Mouse (Mus musculus) liver, embryonic 13.5 days (tissue): Measurements from ENCODE around the gene Fam111a. TPM values are rescaled to one million over a fixed set of nuclear protein-coding genes. Genes with fewer than 3 reads are reported as not detected.
A peak's percentile ranks its signal among the peaks of the same experiment; 100 is the strongest.

ENCODE experiments used
- ATAC-seq: fragments of 200-750 bp; cut with Nextera tagmentation; 2 replicates; pipeline ENCODE4 v1.8.0; 2017; ENCODE audit warnings: low read depth, mild to moderate bottlenecking, moderate number of reproducible peaks, moderate library complexity
- DNase-seq: peaks from one replicate; pipeline ENCODE4 v3.0.0; 2022
- H3K27ac ChIP-seq: fragments of 300-500 bp; sonication (generic); 2 replicates; pipeline ENCODE4 v1.5.1; 2015; ENCODE audit warnings: moderate library complexity, mild to moderate bottlenecking, inconsistent platforms
- H3K27me3 ChIP-seq: fragments of 300-500 bp; sonication (generic); 2 replicates; pipeline ENCODE4 v1.6.1; 2015; ENCODE audit warnings: mild to moderate bottlenecking, inconsistent platforms
- H3K36me3 ChIP-seq: fragments of 300-500 bp; sonication (generic); 2 replicates; pipeline ENCODE4 v1.6.1; 2015; ENCODE audit warnings: mild to moderate bottlenecking, inconsistent platforms
- H3K4me1 ChIP-seq: fragments of 300-500 bp; sonication (generic); replicated peaks from 2 replicates; pipeline ENCODE4 v1.6.1; 2015; ENCODE audit warnings: inconsistent platforms
- H3K4me2 ChIP-seq: fragments of 300-500 bp; sonication (generic); 2 replicates; pipeline ENCODE4 v1.6.1; 2015; ENCODE audit warnings: inconsistent platforms, mild to moderate bottlenecking, moderate library complexity
- H3K4me3 ChIP-seq: fragments of 300-500 bp; sonication (generic); replicated peaks from 2 replicates; pipeline ENCODE4 v1.5.1; 2015; ENCODE audit warnings: mild to moderate bottlenecking, inconsistent platforms
- H3K9ac ChIP-seq: fragments of 300-500 bp; sonication (generic); 2 replicates; pipeline ENCODE4 v1.6.1; 2015; ENCODE audit warnings: mild to moderate bottlenecking, inconsistent platforms
- H3K9me3 ChIP-seq: fragments of 300-500 bp; sonication (generic); replicated peaks from 2 replicates; pipeline ENCODE4 v1.6.1; 2016; ENCODE audit warnings: inconsistent platforms
- WGBS: fragments of 180-500 bp; shearing (Covaris S2); methylation state at CpG from one replicate; pipeline ENCODE4 v1.1.7; 2015; ENCODE audit not compliant: insufficient replicate concordance; 5-methylcytosine and 5-hydroxymethylcytosine counted together
- polyA plus RNA-seq: library from polyadenylated mRNA; unstranded; fragments of >200 nt; fragmentation: Nextera tagmentation; extraction: Ambion mirVana; gene quantifications from 2 replicates; pipeline ENCODE4 v1.2.1, GENCODE M21; 2015

Fam111a gene
- polyA plus RNA-seq, 1 experiment from 2014 or later: 29.6 TPM

GRCm38 (mm10) chr19:12595135-12595529 lies 49.6 kb downstream of the Fam111a start:
- peaks cover 15% of the 10 kb centered on the region for H3K27me3 ChIP-seq
- no peak overlapping the region for H3K27ac ChIP-seq
- H3K4me2 ChIP-seq: peak overlapping the region; percentile 81
- DNase-seq (no peak), ATAC-seq (no peak)
- no peaks in the 10 kb centered on the region for H3K36me3 ChIP-seq
- no peaks in the 10 kb centered on the region for H3K9me3 ChIP-seq
- peaks cover 11% of the 10 kb centered on the region for H3K4me1 ChIP-seq
- 40% methylated on average over 2 of the region's 2 CpGs for WGBS
- no peak overlapping the region for H3K4me3 ChIP-seq
- no peak overlapping the region for H3K9ac ChIP-seq

GRCm38 (mm10) chr19:12595530-12596289 lies 50.2 kb downstream of the Fam111a start:
- Histone ChIP-seq H3K4me3 (peak overlapping the region; percentile 60), H3K36me3 (no peaks in the 10 kb centered on the region), H3K4me1 (peaks cover 11% of the 10 kb centered on the region), H3K4me2 (peak overlapping the region; percentile 81), H3K27ac (peak overlapping the region; percentile 64; the same call in 1 of the 2 replicates), H3K9me3 (no peaks in the 10 kb centered on the region), H3K9ac (peak overlapping the region; percentile 64), H3K27me3 (peaks cover 15% of the 10 kb centered on the region)
- DNase-seq: peak; percentile 23
- peak; percentile 80 for ATAC-seq
- WGBS: under 1% methylated on average over 49 of the region's 49 CpGs

DNA sequence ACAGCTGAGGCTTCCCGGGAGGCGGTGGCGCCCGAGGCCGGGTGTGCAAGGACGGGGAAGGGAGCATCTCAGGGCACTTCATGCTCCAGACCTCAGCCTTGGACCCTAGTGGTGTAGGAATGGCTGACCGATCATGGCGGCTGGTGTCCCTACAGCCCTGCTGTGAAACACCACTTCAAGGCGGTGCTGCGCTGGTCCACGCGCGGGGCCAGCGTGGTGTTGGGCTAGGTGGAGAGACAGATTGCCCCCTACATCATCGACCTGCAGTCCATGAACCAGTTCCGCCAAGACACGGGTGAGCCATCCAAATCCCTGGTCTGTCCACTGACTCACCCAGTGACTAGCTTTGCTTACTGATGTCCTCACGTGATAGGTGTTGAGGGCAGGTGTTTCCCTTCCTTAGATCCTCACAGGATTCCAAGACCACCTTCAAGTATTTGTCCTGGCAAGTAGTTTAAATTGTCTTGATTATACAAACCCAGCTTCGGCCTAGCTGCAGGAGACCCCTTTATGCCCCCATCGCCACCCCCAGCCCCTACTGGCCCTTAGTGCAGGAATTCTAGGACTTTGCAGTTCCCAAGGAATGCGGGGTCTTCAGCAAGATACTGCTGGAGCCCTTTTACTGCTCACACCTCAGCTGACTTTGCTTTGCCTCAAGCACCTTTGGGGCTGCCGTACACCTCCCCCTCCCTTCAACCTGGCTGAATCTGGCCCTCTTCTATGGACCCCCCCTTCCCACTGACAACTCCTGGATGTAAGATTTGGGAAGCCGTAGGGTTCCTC lies 50.9 kb downstream of the Fam111a start:
- Histone ChIP-seq H3K27ac (peak overlapping the region; percentile 64; the same call in 1 of the 2 replicates), H3K36me3 (no peaks in the 10 kb centered on the region), H3K27me3 (peaks cover 15% of the 10 kb centered on the region), H3K4me2 (peak overlapping the region; percentile 81), H3K4me3 (peak overlapping the region; percentile 60), H3K9ac (peak overlapping the region; percentile 64), H3K9me3 (no peaks in the 10 kb centered on the region), H3K4me1 (peaks cover 11% of the 10 kb centered on the region)
- 17% methylated on average over 23 of the region's 23 CpGs for WGBS
- ATAC-seq (peak; percentile 32), DNase-seq (no peak)

GRCm38 (mm10) chr19:12597073-12597405 lies 51.5 kb downstream of the Fam111a start:
- Histone ChIP-seq H3K27ac (no peak overlapping the region), H3K4me2 (peak overlapping the region; percentile 81), H3K4me3 (peak overlapping the region; percentile 60), H3K9ac (peak overlapping the region; percentile 4; the same call in 1 of the 2 replicates), H3K36me3 (no peaks in the 10 kb centered on the region), H3K27me3 (peaks cover 15% of the 10 kb centered on the region), H3K4me1 (peaks cover 11% of the 10 kb centered on the region), H3K9me3 (no peaks in the 10 kb centered on the region)
- ATAC-seq: no peak
- no peak for DNase-seq
- WGBS: 58% methylated on average over 3 of the region's 3 CpGs

- no peak overlapping the region for H3K4me2 ChIP-seq
- no peak for ATAC-seq
- DNase-seq: no peak
Measured at GRCm38 (mm10) chr19:12598674-12599073, 53.1 kb downstream of the Fam111a start.

DNA sequence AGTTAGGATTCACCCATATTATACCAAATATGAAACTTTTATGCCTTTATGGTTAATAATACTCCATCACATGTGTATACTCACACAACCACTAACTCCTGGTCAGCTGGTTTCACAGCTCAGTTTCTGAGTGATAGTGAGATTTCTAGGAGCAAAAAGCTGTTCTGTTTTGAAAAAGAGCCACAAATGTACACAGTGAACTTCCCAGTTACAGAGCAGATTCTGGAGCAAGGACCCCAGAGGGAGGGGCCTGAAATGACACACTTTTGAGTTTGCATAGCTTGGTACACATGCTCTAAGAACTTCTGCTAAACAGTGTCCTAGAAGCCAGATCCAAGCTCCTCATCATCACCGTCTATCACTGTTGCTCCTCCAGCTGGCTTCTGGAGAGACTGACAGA lies 54.1 kb downstream of the Fam111a start, which contains the start of gene Gm4952:
Gene Gm4952, plus strand, starts transcription at position 301 of the 400 bp plus-strand sequence.
- H3K4me2 ChIP-seq: no peak within 1 kb of the TSS
- WGBS: 33% methylated on average over 1 of the region's 1 CpGs
- H3K36me3 ChIP-seq: no peaks in the 10 kb centered on the region
- H3K4me1 ChIP-seq: peaks cover 11% of the 10 kb centered on the region
- H3K27ac ChIP-seq: no peak within 1 kb of the TSS
- no peak within 1 kb of the TSS for H3K9ac ChIP-seq
- no peak within 1 kb of the TSS for H3K4me3 ChIP-seq
- ATAC-seq (no peak), DNase-seq (no peak)
- H3K27me3 ChIP-seq: peaks cover 15% of the 10 kb centered on the region
- H3K9me3 ChIP-seq: no peaks in the 10 kb centered on the region

More at GRCm38 (mm10) chr19:12598674-12599073, 53.1 kb downstream of the Fam111a start:
- H3K4me3 ChIP-seq: no peak overlapping the region
- H3K9ac ChIP-seq: no peak overlapping the region
- H3K27me3 ChIP-seq: peaks cover 15% of the 10 kb centered on the region
- 57% methylated on average over 3 of the region's 3 CpGs for WGBS
- H3K9me3 ChIP-seq: no peaks in the 10 kb centered on the region
- no peaks in the 10 kb centered on the region for H3K36me3 ChIP-seq
- H3K4me1 ChIP-seq: peaks cover 11% of the 10 kb centered on the region
- no peak overlapping the region for H3K27ac ChIP-seq

DNA sequence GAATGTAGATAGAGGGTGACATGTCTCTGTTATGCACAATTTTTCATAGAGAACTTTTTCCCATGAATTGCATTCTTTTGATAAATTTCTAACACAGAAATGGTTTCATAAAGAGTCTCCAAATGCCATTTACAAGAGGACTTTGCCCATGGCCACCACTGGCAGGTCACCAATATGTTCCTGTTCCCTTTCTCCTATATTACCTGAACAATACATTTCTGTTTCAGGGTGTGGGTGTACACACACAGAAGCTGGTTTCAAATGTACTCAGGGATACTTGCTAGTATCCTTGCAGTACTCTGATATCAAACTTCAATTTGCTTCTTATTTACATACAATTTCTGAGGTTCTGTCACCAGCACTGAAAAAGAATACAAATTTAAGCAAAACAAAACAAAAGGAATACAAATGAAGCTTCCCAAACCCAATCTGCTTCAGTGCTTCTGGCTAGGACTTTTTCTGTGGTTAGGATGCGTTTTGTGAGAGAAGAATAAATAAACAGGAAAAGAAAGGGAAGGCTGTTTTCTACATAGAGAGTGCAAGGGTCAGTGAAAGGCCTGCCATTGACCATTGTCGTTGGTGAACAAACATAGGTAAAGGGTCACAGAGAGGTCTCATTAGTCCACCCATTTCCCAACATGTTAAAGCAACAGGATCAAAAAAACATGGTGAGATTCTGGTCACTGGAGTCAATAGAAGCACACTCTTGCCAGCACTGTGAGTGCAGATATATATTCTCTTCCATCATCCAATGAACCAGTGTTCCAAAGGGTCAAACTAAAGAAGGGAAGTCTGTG lies 55.3 kb downstream of the Fam111a start:
- peak; percentile 41; the same call in 1 of the 2 replicates for ATAC-seq
- Histone ChIP-seq H3K27ac (no peak overlapping the region), H3K4me2 (no peak overlapping the region), H3K9ac (no peak overlapping the region), H3K4me3 (no peak overlapping the region), H3K27me3 (peaks cover 14% of the 10 kb centered on the region), H3K36me3 (no peaks in the 10 kb centered on the region), H3K9me3 (no peaks in the 10 kb centered on the region), H3K4me1 (peaks cover 5% of the 10 kb centered on the region)
- WGBS: 24% methylated on average over 2 of the region's 2 CpGs
- DNase-seq: no peak

- Histone ChIP-seq H3K9ac (no peak overlapping the region), H3K36me3 (no peaks in the 10 kb centered on the region), H3K27me3 (no peaks in the 10 kb centered on the region), H3K4me2 (no peak overlapping the region), H3K4me3 (no peak overlapping the region), H3K27ac (no peak overlapping the region), H3K4me1 (no peaks in the 10 kb centered on the region), H3K9me3 (no peaks in the 10 kb centered on the region)
- ATAC-seq (no peak), DNase-seq (no peak)
Measured at GRCm38 (mm10) chr19:12608336-12608735, 62.8 kb downstream of the Fam111a start.

- ATAC-seq: no peak
- no peak for DNase-seq
- WGBS: 46% methylated on average over 1 of the region's 1 CpGs
- H3K27me3 ChIP-seq: no peaks in the 10 kb centered on the region
- no peaks in the 10 kb centered on the region for H3K9me3 ChIP-seq
- no peak overlapping the region for H3K27ac ChIP-seq
- H3K36me3 ChIP-seq: no peaks in the 10 kb centered on the region
- no peak overlapping the region for H3K4me2 ChIP-seq
- no peak overlapping the region for H3K4me3 ChIP-seq
- H3K9ac ChIP-seq: no peak overlapping the region
- no peaks in the 10 kb centered on the region for H3K4me1 ChIP-seq
Measured at GRCm38 (mm10) chr19:12613646-12614045, 68.1 kb downstream of the Fam111a start.

DNA sequence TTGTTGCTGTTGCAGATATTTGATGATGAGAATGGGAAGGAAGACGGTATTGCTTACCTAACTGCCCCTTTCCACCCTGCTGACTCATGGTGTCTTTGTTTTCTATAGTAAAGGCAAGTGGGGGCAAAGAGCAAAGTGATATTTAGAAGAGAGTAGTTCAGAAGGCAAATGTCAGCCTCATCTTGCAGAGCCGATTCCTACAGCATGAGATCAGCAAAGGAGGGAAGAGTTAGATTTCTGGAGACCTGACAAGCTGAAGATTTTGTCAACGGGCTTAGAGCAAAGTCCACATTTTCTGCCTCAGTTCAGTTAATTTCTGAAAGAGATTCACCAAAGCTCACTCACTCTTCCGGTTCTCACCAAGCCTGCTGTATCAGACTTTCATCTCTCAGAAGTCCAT lies 87.6 kb downstream of the Fam111a start, which contains the start of gene Glyat:
Gene Glyat, plus strand, starts transcription at position 133 of the 400 bp plus-strand sequence.
- H3K4me1 ChIP-seq: no peaks in the 10 kb centered on the region
- whole genome bisulfite sequencing: 53% methylated on average over 4 of the region's 4 CpGs
- H3K4me3 ChIP-seq: no peak within 1 kb of the TSS
- no peaks in the 10 kb centered on the region for H3K27me3 ChIP-seq
- DNase-seq (no peak), ATAC-seq (no peak)
- no peaks in the 10 kb centered on the region for H3K36me3 ChIP-seq
- H3K9ac ChIP-seq: no peak within 1 kb of the TSS
- H3K9me3 ChIP-seq: no peaks in the 10 kb centered on the region
- no peak within 1 kb of the TSS for H3K4me2 ChIP-seq
- no peak within 1 kb of the TSS for H3K27ac ChIP-seq

DNA sequence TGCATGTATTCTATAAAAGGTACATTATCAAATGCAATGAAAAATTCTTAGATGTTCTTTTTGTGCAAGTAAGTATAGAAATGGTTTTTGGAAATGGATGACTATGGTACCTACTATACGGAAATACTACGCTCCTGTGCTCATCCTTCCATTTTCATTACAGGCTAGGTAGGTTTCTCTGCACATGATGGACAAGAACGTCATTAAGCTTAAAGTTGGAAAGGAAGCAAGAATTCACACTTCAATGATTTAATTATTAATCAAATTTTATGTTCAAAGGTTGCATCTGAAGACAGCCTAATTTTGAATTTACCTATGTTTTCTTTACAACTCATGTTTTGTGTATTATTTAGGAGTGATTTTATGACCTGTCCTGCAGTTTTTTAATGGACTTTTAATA lies 88.7 kb downstream of the Fam111a start:
- no peak overlapping the region for H3K4me3 ChIP-seq
- no peaks in the 10 kb centered on the region for H3K9me3 ChIP-seq
- ATAC-seq: no peak
- no peaks in the 10 kb centered on the region for H3K4me1 ChIP-seq
- DNase-seq: no peak
- H3K4me2 ChIP-seq: no peak overlapping the region
- H3K36me3 ChIP-seq: no peaks in the 10 kb centered on the region
- no peaks in the 10 kb centered on the region for H3K27me3 ChIP-seq
- WGBS: 67% methylated on average over 3 of the region's 3 CpGs
- no peak overlapping the region for H3K9ac ChIP-seq
- H3K27ac ChIP-seq: no peak overlapping the region
